Mouse (Mus musculus): ENCODE measurements at regions not wholly inside any gene's neighbourhood (a gene's known extent, or its start where the extent isn't known, plus 50 kb on each side); places are given as distances from the start of the nearest gene placed in this dataset.

GRCm38 (mm10) chr12:119038306-119038705 is 72.1 kb upstream of the Abcb5 start:
- no peak for ATAC-seq (ENCODE audit: extremely low read depth, insufficient number of reproducible peaks, low FRiP score, poor library complexity, severe bottlenecking)

GRCm38 (mm10) chr12:119034828-119035227 is 68.6 kb upstream of the Abcb5 start:
- ATAC-seq (ENCODE audit: extremely low read depth, insufficient number of reproducible peaks, low FRiP score, poor library complexity, severe bottlenecking) = no peak

- no peak for ATAC-seq (ENCODE audit: extremely low read depth, insufficient number of reproducible peaks, low FRiP score, poor library complexity, severe bottlenecking)
Observed at GRCm38 (mm10) chr12:119028711-119029110, 62.5 kb upstream of the Abcb5 start.

GRCm38 (mm10) chr12:119028161-119028560 is 61.9 kb upstream of the Abcb5 start:
- ATAC-seq (ENCODE audit: extremely low read depth, insufficient number of reproducible peaks, low FRiP score, poor library complexity, severe bottlenecking) = no peak

GRCm38 (mm10) chr12:119027701-119028100 is 61.5 kb upstream of the Abcb5 start:
- ATAC-seq (ENCODE audit: extremely low read depth, insufficient number of reproducible peaks, low FRiP score, poor library complexity, severe bottlenecking) = no peak

GRCm38 (mm10) chr12:119026311-119026710 is 60.1 kb upstream of the Abcb5 start:
- peak; percentile 64; the same call in 1 of the 2 replicates for ATAC-seq (ENCODE audit: extremely low read depth, insufficient number of reproducible peaks, low FRiP score, poor library complexity, severe bottlenecking)

GRCm38 (mm10) chr12:119024063-119024462 is 57.8 kb upstream of the Abcb5 start:
- ATAC-seq (ENCODE audit: extremely low read depth, insufficient number of reproducible peaks, low FRiP score, poor library complexity, severe bottlenecking) = no peak
